Mouse (Mus musculus) forebrain, embryonic 14.5 days (tissue): ENCODE data around the gene Wdpcp. TPM values are rescaled to one million over a fixed set of nuclear protein-coding genes. Genes with fewer than 3 reads are reported as not detected.

Experiments
- ATAC-seq: fragments of 200-750 bp; cut with Nextera tagmentation; 2 replicates; pipeline ENCODE4 v1.8.0; 2017; ENCODE audit warnings: mild to moderate bottlenecking, moderate library complexity
- DNase-seq: peaks from one replicate; pipeline ENCODE4 v3.0.0-alpha.2; 2015; ENCODE audit warnings: low spot score
- H3K27ac ChIP-seq: fragments of 300-500 bp; sonication (generic); 2 replicates; pipeline ENCODE4 v1.5.1; 2014; ENCODE audit warnings: low read depth, mild to moderate bottlenecking, control low read depth, low read length, moderate library complexity
- H3K27me3 ChIP-seq: fragments of 300-500 bp; sonication (generic); replicated peaks from 2 replicates; pipeline ENCODE4 v1.6.1; 2014; ENCODE audit warnings: low read length, control low read depth, mixed read lengths; ENCODE audit not compliant: control insufficient read depth, insufficient read depth
- H3K36me3 ChIP-seq: fragments of 300-500 bp; sonication (generic); 2 replicates; pipeline ENCODE4 v1.6.1; 2014; ENCODE audit warnings: low read length, control low read depth; ENCODE audit not compliant: control insufficient read depth, insufficient read depth
- H3K4me1 ChIP-seq: fragments of 300-500 bp; sonication (generic); 2 replicates; pipeline ENCODE4 v1.6.1; 2014; ENCODE audit warnings: antibody characterized with exemption, low read length, control low read depth; ENCODE audit not compliant: control insufficient read depth, insufficient read depth
- H3K4me2 ChIP-seq: fragments of 300-500 bp; sonication (generic); 2 replicates; pipeline ENCODE4 v1.6.1; 2014; ENCODE audit warnings: mild to moderate bottlenecking, control low read depth, low read length
- H3K4me3 ChIP-seq: fragments of 300-500 bp; sonication (generic); 2 replicates; pipeline ENCODE4 v1.5.1; 2014; ENCODE audit warnings: low read depth, low read length, control low read depth
- H3K9ac ChIP-seq: fragments of 300-500 bp; sonication (generic); 2 replicates; pipeline ENCODE4 v1.6.1; 2014; ENCODE audit warnings: mild to moderate bottlenecking, low read length, control low read depth, moderate library complexity
- H3K9me3 ChIP-seq: fragments of 300-500 bp; sonication (generic); replicated peaks from 2 replicates; pipeline ENCODE4 v1.6.1; 2016; ENCODE audit warnings: low read length, control low read depth, mixed read lengths; ENCODE audit not compliant: control insufficient read depth
- WGBS: fragments of 180-500 bp; shearing (Covaris S2); extraction: QIAGEN DNeasy Blood & Tissue Kit; methylation state at CpG from one replicate; pipeline ENCODE4 v1.1.7; 2014; 5-methylcytosine and 5-hydroxymethylcytosine counted together
- polyA plus RNA-seq: library from polyadenylated mRNA; unstranded; fragments of >200 nt; fragmentation: Nextera tagmentation; extraction: Ambion mirVana; gene quantifications from 2 replicates; pipeline ENCODE4 v1.2.1, GENCODE M21; 2014

Wdpcp gene
- polyA plus RNA-seq, 1 experiment from 2014 or later, result 7.3 TPM

GRCm38 (mm10) chr11:21602497-21602896 lies 30.5 kb downstream of the Wdpcp start:
- Histone ChIP-seq H3K4me1 (no peaks in the 10 kb centered on the region), H3K27ac (no peak overlapping the region), H3K9me3 (no peaks in the 10 kb centered on the region), H3K4me2 (no peak overlapping the region), H3K9ac (no peak overlapping the region), H3K4me3 (no peak overlapping the region), H3K36me3 (no peaks in the 10 kb centered on the region), H3K27me3 (no peaks in the 10 kb centered on the region)
- ATAC-seq (no peak), DNase-seq (no peak)
- WGBS, result 55% methylated on average over 5 of the region's 5 CpGs

DNA sequence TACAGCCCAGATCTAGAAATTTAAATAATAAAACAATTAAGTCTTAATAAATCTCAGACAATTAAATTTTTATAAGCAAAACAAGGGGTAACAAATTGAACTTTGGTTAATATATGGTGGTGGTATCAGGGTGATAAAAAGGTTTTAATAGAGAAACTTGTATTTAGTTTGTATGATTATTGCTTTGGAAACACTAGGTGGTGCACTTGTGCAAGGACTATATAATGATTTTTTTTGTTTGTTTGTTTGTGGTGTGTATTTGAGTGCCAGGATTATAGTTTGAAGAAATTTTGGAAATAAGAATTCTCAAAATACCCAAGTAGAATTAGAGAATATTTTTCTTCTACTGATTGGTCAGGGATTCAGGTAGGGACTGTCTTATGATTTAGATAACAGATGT lies 43.9 kb downstream of the Wdpcp start:
- no peak overlapping the region for H3K9ac ChIP-seq
- no peak overlapping the region for H3K4me2 ChIP-seq
- H3K9me3 ChIP-seq, result no peaks in the 10 kb centered on the region
- no peaks in the 10 kb centered on the region for H3K36me3 ChIP-seq
- no peaks in the 10 kb centered on the region for H3K4me1 ChIP-seq
- H3K4me3 ChIP-seq, result no peak overlapping the region
- ATAC-seq, result no peak
- H3K27ac ChIP-seq, result no peak overlapping the region
- peak; percentile 21 for DNase-seq
- H3K27me3 ChIP-seq, result no peaks in the 10 kb centered on the region

DNA sequence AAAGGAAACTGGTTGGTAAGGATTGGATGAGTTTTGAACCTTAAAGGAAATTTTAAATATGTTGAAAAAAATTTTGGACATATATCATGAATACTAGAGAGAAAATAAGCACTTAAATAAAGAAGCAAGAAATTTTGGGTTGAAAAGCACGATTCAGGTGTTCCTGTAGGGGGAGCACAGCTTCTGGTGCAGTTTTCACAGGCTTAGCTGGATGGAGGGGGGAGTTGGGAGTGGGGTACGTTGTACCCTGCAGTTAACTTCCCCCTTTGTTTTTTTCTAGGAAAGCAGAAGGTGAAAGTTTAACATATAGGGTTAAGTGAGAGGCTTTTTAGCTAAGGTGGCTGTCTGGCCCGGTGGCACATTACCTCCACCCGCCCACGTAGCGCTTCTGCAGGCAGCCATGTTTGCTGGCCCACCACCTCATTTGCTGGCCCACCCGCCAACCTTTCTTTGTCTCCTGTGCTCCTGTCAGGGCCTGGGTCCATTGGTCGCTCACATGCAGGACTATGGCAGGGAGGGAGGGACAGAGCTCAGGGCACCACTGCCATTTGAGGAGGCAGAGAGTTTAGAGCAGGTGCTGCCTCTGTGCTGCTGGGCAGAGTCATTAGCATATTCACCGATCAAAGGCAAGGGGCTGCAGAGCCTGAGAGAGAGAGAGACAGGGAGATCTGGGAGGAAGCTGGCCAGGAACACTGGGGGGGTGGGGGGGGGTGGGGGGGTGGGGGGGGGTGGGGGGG lies 62.3 kb downstream of the Wdpcp start:
- no peak overlapping the region for H3K9ac ChIP-seq
- H3K27ac ChIP-seq, result no peak overlapping the region
- no peaks in the 10 kb centered on the region for H3K36me3 ChIP-seq
- H3K4me1 ChIP-seq, result no peaks in the 10 kb centered on the region
- H3K4me3 ChIP-seq, result no peak overlapping the region
- no peak overlapping the region for H3K4me2 ChIP-seq
- no peaks in the 10 kb centered on the region for H3K27me3 ChIP-seq
- no peaks in the 10 kb centered on the region for H3K9me3 ChIP-seq
- WGBS, result 64% methylated on average over 9 of the region's 9 CpGs
- DNase-seq (no peak), ATAC-seq (no peak)

DNA sequence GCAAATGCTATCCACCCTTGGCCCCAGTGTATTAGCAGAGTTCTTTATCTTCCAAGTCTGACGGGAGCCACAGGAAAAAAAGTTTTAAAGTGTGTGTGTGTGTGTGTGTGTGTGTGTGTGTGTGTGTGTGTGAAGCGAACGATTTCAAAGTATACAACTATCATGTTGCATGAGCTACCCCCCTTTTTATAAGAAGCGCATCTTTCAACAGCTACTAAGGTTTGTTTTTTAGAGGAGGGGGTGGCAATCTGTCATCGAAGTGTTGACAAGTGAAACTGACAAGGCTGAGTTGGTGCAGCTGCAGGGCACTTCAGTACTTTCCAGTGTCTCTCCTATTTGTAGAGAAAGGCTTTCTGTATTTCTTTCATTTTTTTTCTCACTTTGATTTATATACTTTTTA lies 66.3 kb downstream of the Wdpcp start:
- H3K36me3 ChIP-seq, result no peaks in the 10 kb centered on the region
- no peak for ATAC-seq
- H3K27me3 ChIP-seq, result no peaks in the 10 kb centered on the region
- H3K9me3 ChIP-seq, result no peaks in the 10 kb centered on the region
- H3K9ac ChIP-seq, result no peak overlapping the region
- DNase-seq, result no peak
- no peak overlapping the region for H3K27ac ChIP-seq
- no peaks in the 10 kb centered on the region for H3K4me1 ChIP-seq
- WGBS, result 80% methylated on average over 5 of the region's 5 CpGs
- no peak overlapping the region for H3K4me2 ChIP-seq
- H3K4me3 ChIP-seq, result no peak overlapping the region

GRCm38 (mm10) chr11:21639534-21639933 lies 67.5 kb downstream of the Wdpcp start:
- no peak for ATAC-seq
- 73% methylated on average over 2 of the region's 2 CpGs for WGBS
- no peaks in the 10 kb centered on the region for H3K4me1 ChIP-seq

DNA sequence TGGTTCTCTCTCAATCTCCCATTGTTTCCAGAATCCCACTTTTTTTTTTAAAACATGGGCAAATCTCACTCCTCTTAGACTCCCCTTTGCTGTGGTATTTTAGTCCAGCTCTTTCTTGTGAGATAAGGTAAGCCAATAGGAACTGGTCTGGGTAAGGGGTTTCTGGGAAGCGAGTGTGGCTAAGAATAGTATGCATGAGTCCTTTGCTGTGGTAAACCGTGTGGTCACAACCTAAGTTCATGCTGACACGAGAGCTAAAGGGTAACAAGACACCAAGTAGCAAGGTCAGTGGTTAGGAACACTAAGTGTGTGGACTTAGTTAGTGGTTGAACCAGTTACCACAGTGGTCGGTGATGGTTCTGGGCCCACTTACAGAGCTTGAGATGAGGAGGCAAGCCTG lies 72.2 kb downstream of the Wdpcp start:
- 82% methylated on average over 4 of the region's 4 CpGs for WGBS
- H3K9ac ChIP-seq, result no peak overlapping the region
- H3K27me3 ChIP-seq, result no peaks in the 10 kb centered on the region
- ATAC-seq (no peak), DNase-seq (no peak)
- H3K4me3 ChIP-seq, result no peak overlapping the region
- no peaks in the 10 kb centered on the region for H3K9me3 ChIP-seq
- H3K4me1 ChIP-seq, result no peaks in the 10 kb centered on the region
- H3K4me2 ChIP-seq, result no peak overlapping the region
- H3K36me3 ChIP-seq, result no peaks in the 10 kb centered on the region
- no peak overlapping the region for H3K27ac ChIP-seq

More at GRCm38 (mm10) chr11:21639534-21639933, 67.5 kb downstream of the Wdpcp start:
- Histone ChIP-seq H3K9ac (no peak overlapping the region), H3K4me2 (no peak overlapping the region), H3K27ac (no peak overlapping the region), H3K4me3 (no peak overlapping the region), H3K27me3 (no peaks in the 10 kb centered on the region), H3K9me3 (no peaks in the 10 kb centered on the region), H3K36me3 (no peaks in the 10 kb centered on the region)
- no peak for DNase-seq

DNA sequence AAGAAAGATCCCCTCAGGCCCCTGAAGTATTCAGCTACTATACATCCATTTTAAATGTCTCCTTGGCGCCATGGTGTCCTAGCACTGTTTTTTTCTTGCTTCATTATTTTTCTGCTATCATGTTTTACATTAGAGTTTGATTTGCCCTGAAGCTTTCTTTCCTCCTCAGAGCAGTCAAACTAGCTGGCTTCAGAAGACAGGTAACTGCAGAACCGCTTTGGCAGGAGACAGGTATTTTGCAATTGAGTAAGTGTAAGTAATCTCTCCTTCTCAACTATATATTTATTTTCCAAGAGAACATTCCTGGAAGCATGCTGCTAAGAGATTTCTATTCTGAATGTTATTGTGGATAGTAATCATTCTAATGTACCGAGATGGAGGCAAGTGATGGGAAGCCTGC lies 74.1 kb downstream of the Wdpcp start:
- no peak for DNase-seq
- no peak overlapping the region for H3K9ac ChIP-seq
- no peaks in the 10 kb centered on the region for H3K4me1 ChIP-seq
- H3K27me3 ChIP-seq, result no peaks in the 10 kb centered on the region
- H3K9me3 ChIP-seq, result no peaks in the 10 kb centered on the region
- ATAC-seq, result no peak
- H3K4me3 ChIP-seq, result no peak overlapping the region
- H3K4me2 ChIP-seq, result no peak overlapping the region
- WGBS, result 90% methylated on average over 3 of the region's 3 CpGs
- H3K27ac ChIP-seq, result no peak overlapping the region
- H3K36me3 ChIP-seq, result no peaks in the 10 kb centered on the region

DNA sequence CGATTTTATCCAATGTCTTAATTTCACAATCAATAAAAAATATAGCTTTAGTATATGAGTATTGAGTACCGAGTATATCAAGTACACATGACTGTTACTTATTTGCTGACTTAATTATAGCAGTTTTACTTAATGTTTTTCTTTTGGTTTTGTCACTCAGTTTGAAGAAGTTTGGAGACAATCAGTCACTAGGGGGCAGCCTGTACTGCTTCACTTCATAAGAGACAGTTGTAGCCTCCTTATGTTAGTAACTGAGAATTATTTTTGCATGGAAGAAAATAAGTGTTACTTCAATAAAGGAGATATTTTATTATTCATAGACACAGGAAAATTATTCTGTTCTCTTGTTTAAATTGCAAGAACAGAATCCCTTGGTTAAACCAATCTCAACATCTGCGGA lies 87.0 kb downstream of the Wdpcp start:
- Histone ChIP-seq H3K4me3 (no peak overlapping the region), H3K4me2 (no peak overlapping the region), H3K9ac (no peak overlapping the region), H3K27ac (no peak overlapping the region), H3K9me3 (no peaks in the 10 kb centered on the region), H3K36me3 (no peaks in the 10 kb centered on the region), H3K4me1 (no peaks in the 10 kb centered on the region), H3K27me3 (no peaks in the 10 kb centered on the region)
- DNase-seq (peak; percentile 80), ATAC-seq (peak; percentile 54; the same call in 1 of the 2 replicates)
- 72% methylated on average over 3 of the region's 3 CpGs for WGBS

DNA sequence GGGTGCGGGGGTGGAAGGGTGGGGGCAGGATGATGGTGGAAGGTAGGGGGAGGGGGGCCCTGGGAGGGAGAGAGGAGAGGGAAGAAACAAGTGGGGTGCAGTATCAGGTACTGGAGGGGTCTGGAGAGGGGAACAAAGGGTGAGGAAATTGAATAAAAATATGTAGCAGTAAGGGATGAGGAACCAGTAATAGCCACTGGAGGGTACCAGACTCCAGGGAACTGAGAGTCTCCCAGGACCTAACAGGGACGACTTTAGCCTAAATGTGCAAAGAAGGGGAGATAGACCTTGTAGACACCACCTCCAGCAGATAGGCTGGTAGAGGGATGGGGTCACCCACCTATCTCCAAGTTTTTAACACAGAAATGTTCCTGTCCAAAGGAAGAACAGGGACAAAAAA lies 105.0 kb downstream of the Wdpcp start:
- WGBS, result 75% methylated on average over 2 of the region's 2 CpGs
- DNase-seq, result no peak
- no peaks in the 10 kb centered on the region for H3K4me1 ChIP-seq
- no peak overlapping the region for H3K4me3 ChIP-seq
- H3K36me3 ChIP-seq, result no peaks in the 10 kb centered on the region
- no peaks in the 10 kb centered on the region for H3K9me3 ChIP-seq
- no peak for ATAC-seq
- no peak overlapping the region for H3K4me2 ChIP-seq
- no peak overlapping the region for H3K9ac ChIP-seq
- no peaks in the 10 kb centered on the region for H3K27me3 ChIP-seq
- H3K27ac ChIP-seq, result no peak overlapping the region
